Mouse (Mus musculus) Patski (cell line): ENCODE results near the gene Csn2. TPM values are rescaled to one million over a fixed set of nuclear protein-coding genes. Genes with fewer than 3 reads are reported as not detected.

Experiments
- ATAC-seq: fragments of 100-300 bp; one replicate; pipeline ENCODE4 v1.8.0; 2021
- CTCF ChIA-PET: fragments of 350-600 bp; sonication (Branson Sonifier 250); formaldehyde crosslinking; loops from one replicate; lab custom pipeline; 2022; ENCODE audit warnings: inconsistent platforms; lab: Charles Lee
- POLR2A ChIA-PET: fragments of 350-600 bp; sonication (Branson Sonifier 250); formaldehyde crosslinking; loops from one replicate; lab custom pipeline; 2022; ENCODE audit warnings: antibody characterized with exemption, inconsistent platforms; lab: Charles Lee
- DNase-seq: peaks from one replicate; pipeline ENCODE4 v3.0.0-alpha.2; 2011; ENCODE audit warnings: low read depth, low spot score
- H3K27me3 ChIP-seq: fragments of 371-371 bp; one replicate; pipeline ENCODE4 v1.5.1; 2021
- CTCF ChIP-seq: fragments of 100-300 bp; IDR thresholded peaks from one replicate; pipeline ENCODE4 v1.5.1; 2021
- in situ Hi-C: fragments of 300-500 bp; cut with MboI; formaldehyde crosslinking; loops from 3 replicates; pipeline ENCODE4 v1.11.1; 2018; ENCODE audit warnings: low pct_unique_long_range_greater_than_20kb, mixed read lengths
- polyA plus RNA-seq: library from polyadenylated mRNA; unstranded; gene quantifications from one replicate; pipeline ENCODE4 v1.2.3, GENCODE M21; 2021

The Csn2 gene
- polyA plus RNA-seq: not detected

- ChIA-PET CTCF (no interaction called here), POLR2A (no interaction called here)
- no peak for TF ChIP-seq CTCF
- no peaks in the 10 kb centered on the region for H3K27me3 ChIP-seq
- in situ Hi-C loops: no loop called here
- no peak for ATAC-seq
- DNase-seq: no peak
Measured at GRCm38 (mm10) chr5:87699530-87699929, at the start of gene Csn2. Gene Csn2, minus strand, starts transcription at chr5:87699630.

GRCm38 (mm10) chr5:87734821-87735220, 35.4 kb upstream of the Csn2 start:
- ATAC-seq: no peak
- DNase-seq: no peak
- no peaks in the 10 kb centered on the region for H3K27me3 ChIP-seq
- TF ChIP-seq CTCF: no peak
- in situ Hi-C loops: no loop called here
- ChIA-PET CTCF (no interaction called here), POLR2A (no interaction called here)

GRCm38 (mm10) chr5:87705891-87706290, 6.5 kb upstream of the Csn2 start:
- in situ Hi-C loops: no loop called here
- ATAC-seq: no peak
- DNase-seq: no peak
- no peaks in the 10 kb centered on the region for H3K27me3 ChIP-seq
- no peak for TF ChIP-seq CTCF
- ChIA-PET CTCF (no interaction called here), POLR2A (no interaction called here)

GRCm38 (mm10) chr5:87665908-87666307, 33.5 kb downstream of the Csn2 start, which contains the start of gene Csn1s1:
Gene Csn1s1, plus strand, starts transcription at chr5:87666208.
- DNase-seq (no peak), ATAC-seq (no peak)
- H3K27me3 ChIP-seq: peaks cover 20% of the 10 kb centered on the region
- POLR2A ChIA-PET: no interaction called here
- CTCF ChIA-PET: no interaction called here
- no peak for TF ChIP-seq CTCF
- in situ Hi-C loops: no loop called here

GRCm38 (mm10) chr5:87642787-87643186, 56.6 kb downstream of the Csn2 start:
- CTCF ChIA-PET: interaction anchor here (1.1 kb wide), 1 partner anchor 276 kb away, joined by 3 read pairs; no protein-coding TSS in a partner anchor
- ATAC-seq: no peak
- DNase-seq: no peak
- in situ Hi-C loops: loop anchor here (25.0 kb wide), 1 partner anchor 755 kb away; no protein-coding TSS in a partner anchor
- no peaks in the 10 kb centered on the region for H3K27me3 ChIP-seq
- POLR2A ChIA-PET: interaction anchor here (0.6 kb wide), 1 partner anchor 1215 kb away, joined by 9 read pairs; no protein-coding TSS in a partner anchor
- TF ChIP-seq CTCF: peak; percentile 50

Other genes with a start within 250 kb of the Csn2 start
- gene Ugt2a2, start 217.4 kb downstream of the Csn2 start, polyA plus RNA-seq: not detected
- gene Gm43638, start 212.8 kb downstream of the Csn2 start, polyA plus RNA-seq: not detected
- gene Ugt2a1, start 208.8 kb downstream of the Csn2 start, polyA plus RNA-seq: not detected
- not detected for gene Sult1b1, start 161.4 kb downstream of the Csn2 start, polyA plus RNA-seq
- gene Sult1d1, start 130.6 kb downstream of the Csn2 start, polyA plus RNA-seq: not detected
- not detected for gene Sult1e1, start 108.0 kb downstream of the Csn2 start, polyA plus RNA-seq
- not detected for gene Csn1s1, start 33.4 kb downstream of the Csn2 start, polyA plus RNA-seq
- not detected for gene Csn1s2a, start 74.9 kb upstream of the Csn2 start, polyA plus RNA-seq
- not detected for gene Csn1s2b, start 108.5 kb upstream of the Csn2 start, polyA plus RNA-seq
- gene Prr27, start 126.1 kb upstream of the Csn2 start, polyA plus RNA-seq: not detected
- not detected for gene Odam, start 185.4 kb upstream of the Csn2 start, polyA plus RNA-seq
- not detected for gene Csn3, start 225.9 kb upstream of the Csn2 start, polyA plus RNA-seq